7 mouse cellular contexts compared by ENCODE assay signal in the genomic region with DNA sequence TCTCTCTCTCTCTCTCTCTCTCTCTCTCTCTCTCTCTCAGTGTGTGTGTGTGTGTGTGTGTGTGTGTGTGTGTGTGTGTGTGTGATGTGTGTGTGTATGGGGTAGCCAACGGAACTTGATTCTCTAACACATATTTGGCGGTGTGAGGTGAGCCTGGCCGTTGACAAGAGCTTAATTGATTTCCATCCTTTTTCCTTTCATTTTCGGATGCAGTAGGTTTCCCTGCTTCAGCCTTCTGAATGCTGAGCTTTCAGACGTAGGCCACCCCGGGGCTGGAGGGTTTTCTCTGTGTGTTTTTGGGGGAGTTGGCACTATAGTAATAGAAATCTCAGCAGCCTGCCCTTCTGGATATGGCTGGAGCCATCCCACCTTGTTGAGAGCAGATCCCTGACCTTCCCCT. TPM values are rescaled to one million over a fixed set of nuclear protein-coding genes. Genes with fewer than 3 reads are reported as not detected.
DNase-seq lines count a peak whose midpoint lies in the region; ATAC-seq and TF ChIP-seq lines count a peak whose summit lies in the region.

No protein-coding gene starts in this region.

- no peak for ATAC-seq in lung, postnatal 0 days
- no peak; the same call in 1 of the 2 replicates for ATAC-seq in forebrain, embryonic 13.5 days
- ATAC-seq in limb, embryonic 13.5 days (ENCODE audit: low FRiP score, low read depth), result no peak

- peak overlapping the region; percentile 94 for H3K4me2 ChIP-seq in lung, postnatal 0 days (replicated peaks; ENCODE audit: low read depth, low read length)
- peak overlapping the region; percentile 76 for H3K4me2 ChIP-seq in forebrain, embryonic 13.5 days
- peak overlapping the region; percentile 77 for H3K4me2 ChIP-seq in limb, embryonic 13.5 days (replicated peaks)

- peaks cover 3% of the 10 kb centered on the region; the same call in 1 of the 2 replicates for H3K36me3 ChIP-seq in lung, postnatal 0 days (ENCODE audit: insufficient read depth, low read length)
- H3K36me3 ChIP-seq in forebrain, embryonic 13.5 days (ENCODE audit: poor library complexity, severe bottlenecking), result peaks cover 39% of the 10 kb centered on the region
- peaks cover 31% of the 10 kb centered on the region for H3K36me3 ChIP-seq in limb, embryonic 13.5 days
- peaks cover 6% of the 10 kb centered on the region; the same call in 1 of the 2 replicates for H3K36me3 ChIP-seq in small intestine, adult 2 months (ENCODE audit: control insufficient read depth, insufficient read depth, low read length)

- peak overlapping the region; percentile 78 for H3K4me3 ChIP-seq in lung, postnatal 0 days (ENCODE audit: low read depth, low read length)
- peak overlapping the region; percentile 89 for H3K4me3 ChIP-seq in forebrain, embryonic 13.5 days
- peak overlapping the region; percentile 83 for H3K4me3 ChIP-seq in limb, embryonic 13.5 days
- H3K4me3 ChIP-seq in small intestine, adult 2 months (ENCODE audit: low read depth, low read length), result peak overlapping the region; percentile 79

- TF ChIP-seq EP300 in lung, postnatal 0 days (IDR thresholded peaks at IDR 0.05), result no peak

- peak overlapping the region; percentile 86; the same call in 1 of the 2 replicates for H3K9ac ChIP-seq in lung, postnatal 0 days (replicated peaks; ENCODE audit: low read depth)
- peak overlapping the region; percentile 98 for H3K9ac ChIP-seq in forebrain, embryonic 13.5 days
- peak overlapping the region; percentile 95 for H3K9ac ChIP-seq in limb, embryonic 13.5 days

- H3K9me3 ChIP-seq in lung, postnatal 0 days (ENCODE audit: low read length), result no peaks in the 10 kb centered on the region
- no peaks in the 10 kb centered on the region for H3K9me3 ChIP-seq in forebrain, embryonic 13.5 days (replicated peaks)
- no peaks in the 10 kb centered on the region for H3K9me3 ChIP-seq in limb, embryonic 13.5 days

- H3K27ac ChIP-seq in lung, postnatal 0 days (ENCODE audit: low read length), result no peak overlapping the region
- H3K27ac ChIP-seq in forebrain, embryonic 13.5 days, result peak overlapping the region; percentile 67; the same call in 1 of the 2 replicates
- H3K27ac ChIP-seq in limb, embryonic 13.5 days, result no peak overlapping the region
- H3K27ac ChIP-seq in small intestine, adult 2 months (ENCODE audit: insufficient read depth, low read depth, low read length), result no peak overlapping the region

- no peak for DNase-seq in lung, postnatal 0 days (ENCODE audit: low spot score)
- no peak for DNase-seq in lung, postnatal 25 days (ENCODE audit: low spot score)
- no peak for DNase-seq in adrenal gland, adult 8-10 months
- DNase-seq in frontal cortex, postnatal 36 days (ENCODE audit: low spot score in 2 of 2), result no peak

- TF ChIP-seq POLR2A in small intestine, adult 2 months (IDR thresholded peaks at IDR 0.05; ENCODE audit: low read depth, low read length), result no peak

- H3K4me1 ChIP-seq in lung, postnatal 0 days (ENCODE audit: insufficient read depth, low read depth, low read length), result peaks cover 3% of the 10 kb centered on the region; the same call in 1 of the 2 replicates
- H3K4me1 ChIP-seq in forebrain, embryonic 13.5 days, result peaks cover 23% of the 10 kb centered on the region
- H3K4me1 ChIP-seq in limb, embryonic 13.5 days, result peaks cover 15% of the 10 kb centered on the region
- peaks cover 32% of the 10 kb centered on the region for H3K4me1 ChIP-seq in small intestine, adult 2 months (ENCODE audit: control insufficient read depth, insufficient read depth, insufficient read length, low read length)

- no peak for TF ChIP-seq CTCF in lung, postnatal 0 days (IDR thresholded peaks at IDR 0.05)
- TF ChIP-seq CTCF in small intestine, adult 2 months (IDR thresholded peaks at IDR 0.05; ENCODE audit: extremely low read depth, insufficient read length, insufficient replicate concordance, low read depth, low read length), result no peak

- H3K27me3 ChIP-seq in lung, postnatal 0 days (replicated peaks; ENCODE audit: insufficient read depth, low read length), result no peaks in the 10 kb centered on the region
- H3K27me3 ChIP-seq in forebrain, embryonic 13.5 days, result no peaks in the 10 kb centered on the region
- no peaks in the 10 kb centered on the region for H3K27me3 ChIP-seq in limb, embryonic 13.5 days
- no peaks in the 10 kb centered on the region for H3K27me3 ChIP-seq in small intestine, adult 2 months (ENCODE audit: control insufficient read depth, insufficient read depth, low read length)

- WGBS in lung, postnatal 0 days, result 13% methylated on average over 6 of the region's 6 CpGs
- 3% methylated on average over 6 of the region's 6 CpGs for WGBS in forebrain, embryonic 13.5 days
- WGBS in limb, embryonic 13.5 days, result 15% methylated on average over 6 of the region's 6 CpGs
- 13% methylated on average over 6 of the region's 6 CpGs for WGBS in small intestine, adult 2 months

RNA-seq across cellular contexts. Expression of a gene that starts 23.2 kb away (rescaled TPM):
- 135 and 145 TPM in 2 replicates for polyA plus RNA-seq in lung, postnatal 0 days (2015; fragmentation: Nextera tagmentation; extraction: Ambion mirVana)
- polyA plus RNA-seq in forebrain, embryonic 13.5 days (2015; fragmentation: Nextera tagmentation; extraction: Ambion mirVana), result 173 and 185 TPM in 2 replicates
- polyA plus RNA-seq in limb, embryonic 13.5 days (2015; fragmentation: Nextera tagmentation; extraction: Ambion mirVana), result 185 and 200 TPM in 2 replicates
- 42.7 and 160 TPM in 2 replicates for polyA plus RNA-seq in small intestine, adult 2 months (2012; rRNA removed)
- 100 to 1,000 TPM; 144 to 201 (median 179) TPM for total RNA-seq in adrenal gland, adult 8-10 months (2022)

RNA-seq across cellular contexts. Expression of a gene that starts 24.6 kb away (rescaled TPM):
- polyA plus RNA-seq in lung, postnatal 0 days (2015; fragmentation: Nextera tagmentation; extraction: Ambion mirVana), result 7.7 and 9.2 TPM in 2 replicates
- polyA plus RNA-seq in forebrain, embryonic 13.5 days (2015; fragmentation: Nextera tagmentation; extraction: Ambion mirVana), result 19.1 and 23.1 TPM in 2 replicates
- 11.4 and 13.0 TPM in 2 replicates for polyA plus RNA-seq in limb, embryonic 13.5 days (2015; fragmentation: Nextera tagmentation; extraction: Ambion mirVana)
- polyA plus RNA-seq in small intestine, adult 2 months (2012; rRNA removed), result 5.0 and 12.4 TPM in 2 replicates
- total RNA-seq in adrenal gland, adult 8-10 months (2022), result 10 to 100 TPM; 11.5 to 23.9 (median 17.8) TPM

RNA-seq across cellular contexts. Expression of a gene that starts 36.5 kb away (rescaled TPM):
- polyA plus RNA-seq in lung, postnatal 0 days (2015; fragmentation: Nextera tagmentation; extraction: Ambion mirVana), result 23.3 and 24.2 TPM in 2 replicates
- 5.1 and 5.7 TPM in 2 replicates for polyA plus RNA-seq in forebrain, embryonic 13.5 days (2015; fragmentation: Nextera tagmentation; extraction: Ambion mirVana)
- 14.4 and 17.6 TPM in 2 replicates for polyA plus RNA-seq in limb, embryonic 13.5 days (2015; fragmentation: Nextera tagmentation; extraction: Ambion mirVana)
- 7.2 and 13.8 TPM in 2 replicates for polyA plus RNA-seq in small intestine, adult 2 months (2012; rRNA removed)
- total RNA-seq in adrenal gland, adult 8-10 months (2022), result 10 to 100 TPM; 16.3 to 32.3 (median 24.3) TPM
